Mouse (Mus musculus) cerebellum, adult 2 months (tissue): ENCODE measurements at regions not wholly inside any gene's neighbourhood (a gene's known extent, or its start where the extent isn't known, plus 50 kb on each side); places are given as distances from the start of the nearest gene placed in this dataset.
A peak's percentile ranks its signal among the peaks of the same experiment; 100 is the strongest.

Source experiments
- DNase-seq, 2 experiments: peaks; one replicate each; pipeline ENCODE4 v3.0.0; 2021
- H3K27ac ChIP-seq: fragments of 200-500 bp; 2 replicates; pipeline ENCODE4 v1.5.1; 2012; ENCODE audit warnings: low read length, control low read depth, inconsistent platforms; ENCODE audit not compliant: insufficient read depth
- H3K27me3 ChIP-seq: fragments of 200-500 bp; 2 replicates; pipeline ENCODE4 v1.6.1; 2012; ENCODE audit warnings: inconsistent platforms, mild to moderate bottlenecking, low read length, moderate library complexity; ENCODE audit not compliant: control insufficient read depth, insufficient read depth
- H3K4me1 ChIP-seq: fragments of 200-500 bp; 2 replicates; pipeline ENCODE4 v1.6.1; 2011; ENCODE audit warnings: low read length; ENCODE audit not compliant: control insufficient read depth, insufficient read depth
- H3K4me3 ChIP-seq: fragments of 200-500 bp; replicated peaks from 2 replicates; pipeline ENCODE3; 2011; ENCODE audit warnings: mild to moderate bottlenecking, low read depth, low read length, control low read depth; ENCODE audit not compliant: insufficient read depth
- CTCF ChIP-seq: fragments of 200-500 bp; IDR thresholded peaks from 2 replicates; pipeline ENCODE4 v1.5.1; 2011; ENCODE audit warnings: low read depth, mild to moderate bottlenecking, control low read depth, low read length, moderate library complexity, borderline replicate concordance; ENCODE audit not compliant: insufficient read depth
- POLR2A ChIP-seq: fragments of 200-500 bp; IDR thresholded peaks from 2 replicates; pipeline ENCODE4 v1.6.1; 2011; ENCODE audit warnings: low read length, control low read depth, borderline replicate concordance; ENCODE audit not compliant: insufficient read depth
- WGBS: fragments of 180-500 bp; shearing (Covaris S2); methylation state at CpG from one replicate; pipeline ENCODE4 v1.1.7; 2018; 5-methylcytosine and 5-hydroxymethylcytosine counted together

- no peak overlapping the region for H3K27ac ChIP-seq
- peak; percentile 67 to 74 for DNase-seq
- TF ChIP-seq CTCF = peak; percentile 76
- TF ChIP-seq POLR2A = no peak
- H3K4me1 ChIP-seq = 0 out of 2 replicates have a peak, but pooled peaks cover 3% of the 10 kb centered on the region
- 6% methylated on average over 16 of the region's 16 CpGs for WGBS
- no peak overlapping the region for H3K4me3 ChIP-seq
- H3K27me3 ChIP-seq = no peaks in the 10 kb centered on the region
These were observed 281.2 kb upstream of the Jmjd1c start for GRCm38 (mm10) chr10:66814565-66815201.

GRCm38 (mm10) chr10:66815951-66816350, 280.0 kb upstream of the Jmjd1c start:
- Histone ChIP-seq H3K27ac (no peak overlapping the region), H3K4me1 (0 out of 2 replicates have a peak, but pooled peaks cover 3% of the 10 kb centered on the region), H3K27me3 (no peaks in the 10 kb centered on the region), H3K4me3 (no peak overlapping the region)
- no peak for TF ChIP-seq POLR2A
- TF ChIP-seq CTCF = no peak
- no peak for DNase-seq
- WGBS = 85% methylated on average over 4 of the region's 4 CpGs

GRCm38 (mm10) chr10:66816776-66817175, 279.1 kb upstream of the Jmjd1c start:
- H3K4me1 ChIP-seq = 0 out of 2 replicates have a peak, but pooled peaks cover 3% of the 10 kb centered on the region
- 60% methylated on average over 13 of the region's 13 CpGs for WGBS
- no peaks in the 10 kb centered on the region for H3K27me3 ChIP-seq
- H3K4me3 ChIP-seq = no peak overlapping the region
- DNase-seq = no peak
- H3K27ac ChIP-seq = no peak overlapping the region
- TF ChIP-seq POLR2A (no peak), CTCF (no peak)

GRCm38 (mm10) chr10:66817876-66818275, 278.0 kb upstream of the Jmjd1c start:
- TF ChIP-seq CTCF = no peak
- TF ChIP-seq POLR2A = no peak
- no peak overlapping the region for H3K27ac ChIP-seq
- DNase-seq = no peak
- H3K4me3 ChIP-seq = no peak overlapping the region
- WGBS = 90% methylated on average over 7 of the region's 7 CpGs
- no peaks in the 10 kb centered on the region for H3K27me3 ChIP-seq
- H3K4me1 ChIP-seq = 0 out of 2 replicates have a peak, but pooled peaks cover 3% of the 10 kb centered on the region

GRCm38 (mm10) chr10:66819517-66819916, 276.4 kb upstream of the Jmjd1c start:
- H3K4me1 ChIP-seq = 0 out of 2 replicates have a peak, but pooled peaks cover 3% of the 10 kb centered on the region
- TF ChIP-seq POLR2A = no peak
- TF ChIP-seq CTCF = no peak
- no peak for DNase-seq
- no peaks in the 10 kb centered on the region for H3K27me3 ChIP-seq
- WGBS = 80% methylated on average over 8 of the region's 8 CpGs
- no peak overlapping the region for H3K27ac ChIP-seq
- H3K4me3 ChIP-seq = no peak overlapping the region

- no peak overlapping the region for H3K27ac ChIP-seq
- no peak overlapping the region for H3K4me3 ChIP-seq
- TF ChIP-seq CTCF (no peak), POLR2A (no peak)
- H3K4me1 ChIP-seq = no peaks in the 10 kb centered on the region
- WGBS = 74% methylated on average over 3 of the region's 3 CpGs
- no peak for DNase-seq
- H3K27me3 ChIP-seq = no peaks in the 10 kb centered on the region
These were observed 270.2 kb upstream of the Jmjd1c start for GRCm38 (mm10) chr10:66825737-66826136.

GRCm38 (mm10) chr10:66826327-66826726, 269.6 kb upstream of the Jmjd1c start:
- TF ChIP-seq POLR2A (no peak), CTCF (no peak)
- H3K4me1 ChIP-seq = no peaks in the 10 kb centered on the region
- H3K4me3 ChIP-seq = no peak overlapping the region
- 51% methylated on average over 3 of the region's 3 CpGs for WGBS
- DNase-seq = no peak
- H3K27me3 ChIP-seq = no peaks in the 10 kb centered on the region
- H3K27ac ChIP-seq = no peak overlapping the region

- TF ChIP-seq CTCF (no peak), POLR2A (no peak)
- 75% methylated on average over 4 of the region's 4 CpGs for WGBS
- no peak for DNase-seq
These were observed 261.0 kb upstream of the Jmjd1c start for GRCm38 (mm10) chr10:66834974-66835373.

GRCm38 (mm10) chr10:66839058-66839457, 256.9 kb upstream of the Jmjd1c start:
- DNase-seq = no peak
- no peak overlapping the region for H3K27ac ChIP-seq
- no peak overlapping the region for H3K4me3 ChIP-seq
- no peak for TF ChIP-seq CTCF
- no peak for TF ChIP-seq POLR2A
- 29% methylated on average over 9 of the region's 9 CpGs for WGBS
- H3K4me1 ChIP-seq = no peaks in the 10 kb centered on the region
- H3K27me3 ChIP-seq = no peaks in the 10 kb centered on the region

More at GRCm38 (mm10) chr10:66834974-66835373, 261.0 kb upstream of the Jmjd1c start:
- Histone ChIP-seq H3K27me3 (no peaks in the 10 kb centered on the region), H3K4me1 (no peaks in the 10 kb centered on the region), H3K4me3 (no peak overlapping the region), H3K27ac (no peak overlapping the region)
